Mouse (Mus musculus) urinary bladder, adult 2 months (tissue): ENCODE measurements around the gene Gm49673. TPM values are rescaled to one million over a fixed set of nuclear protein-coding genes. Genes with fewer than 3 reads are reported as not detected.
A peak's percentile ranks its signal among the peaks of the same experiment; 100 is the strongest.
"Not testable (repeated sequence)": the region's sequence is repeated elsewhere in the genome, so short reads cannot be mapped to it uniquely, and the experiment has no call there.

Experiments
- DNase-seq: peaks from one replicate; pipeline ENCODE4 v3.0.0; 2022; ENCODE audit warnings: low spot score
- polyA plus RNA-seq: library from polyadenylated mRNA; depleted of rRNA; stranded (reverse); fragments of >200 nt; gene quantifications from 2 replicates; pipeline ENCODE4 v1.2.3, GENCODE M21; 2012; rRNA removed

The Gm49673 gene
- polyA plus RNA-seq, result 0.07 and 0.10 TPM in 2 replicates

GRCm38 (mm10) chr17:8147439-8148316, at the start of gene Gm49673, which contains the start of gene Rnaset2a:
Gene Gm49673 (minus strand): TSS chr17:8147788.
Gene Rnaset2a (minus strand): TSS chr17:8148097.
- peak; percentile 33 for DNase-seq

GRCm38 (mm10) chr17:8195685-8196376, 48.2 kb upstream of the Gm49673 start:
- no peak for DNase-seq

GRCm38 (mm10) chr17:8193678-8194077, 46.1 kb upstream of the Gm49673 start:
- DNase-seq, result no peak

- DNase-seq, result no peak
Observed at GRCm38 (mm10) chr17:8184217-8184616, 36.6 kb upstream of the Gm49673 start.

GRCm38 (mm10) chr17:8183815-8184214, 36.2 kb upstream of the Gm49673 start:
- DNase-seq, result no peak

- no peak for DNase-seq
Observed at GRCm38 (mm10) chr17:8177090-8177489, 29.5 kb upstream of the Gm49673 start.

- DNase-seq, result no peak
Observed at GRCm38 (mm10) chr17:8171081-8171480, 23.5 kb upstream of the Gm49673 start.

GRCm38 (mm10) chr17:8170331-8170730, 22.7 kb upstream of the Gm49673 start:
- DNase-seq, result no peak

- DNase-seq, result not testable (repeated sequence)
Observed at GRCm38 (mm10) chr17:8167436-8167835, 19.8 kb upstream of the Gm49673 start.

GRCm38 (mm10) chr17:8166454-8166853, 18.9 kb upstream of the Gm49673 start:
- not testable (repeated sequence) for DNase-seq

- not testable (repeated sequence) for DNase-seq
Observed at GRCm38 (mm10) chr17:8165977-8166376, 18.4 kb upstream of the Gm49673 start.

GRCm38 (mm10) chr17:8165608-8165945, 18.0 kb upstream of the Gm49673 start:
- peak; percentile 49 for DNase-seq

- peak; percentile 63 for DNase-seq
Observed at GRCm38 (mm10) chr17:8164701-8165607, 17.4 kb upstream of the Gm49673 start, which contains the start of gene Fgfr1op. Gene Fgfr1op (plus strand): TSS chr17:8165501.

GRCm38 (mm10) chr17:8160969-8161368, 13.4 kb upstream of the Gm49673 start:
- not testable (repeated sequence) for DNase-seq

- DNase-seq, result not testable (repeated sequence)
Observed at GRCm38 (mm10) chr17:8158627-8159026, 11.0 kb upstream of the Gm49673 start.

- not testable (repeated sequence) for DNase-seq
Observed at GRCm38 (mm10) chr17:8155982-8156381, 8.4 kb upstream of the Gm49673 start.

- DNase-seq, result not testable (repeated sequence)
Observed at GRCm38 (mm10) chr17:8155010-8155409, 7.4 kb upstream of the Gm49673 start.

- DNase-seq, result not testable (repeated sequence)
Observed at GRCm38 (mm10) chr17:8146931-8147330, 657 bp downstream of the Gm49673 start.

GRCm38 (mm10) chr17:8143802-8144673, 3.5 kb downstream of the Gm49673 start:
- DNase-seq, result not testable (repeated sequence)

- DNase-seq, result not testable (repeated sequence)
Observed at GRCm38 (mm10) chr17:8140210-8140609, 7.4 kb downstream of the Gm49673 start.
